Comparison of ENCODE assay signal across 9 mouse cellular contexts in genomic region chr1:179261496-179261966, GRCm38 (mm10).
DNase-seq lines count a peak whose midpoint lies in the region; ATAC-seq and TF ChIP-seq lines count a peak whose summit lies in the region.
"Had no signal": no experiment of that assay in that cellular context is flagged by ENCODE, and none has a peak within 500 bp of the region (broad histone marks: within the 10 kb centered on the region; RNA-seq: fewer than 3 reads in every experiment).

No protein-coding gene starts in this region.

- TF ChIP-seq POLR2A in brain, embryonic 14.5 days (IDR thresholded peaks at IDR 0.05; ENCODE audit: borderline replicate concordance, extremely low read depth, insufficient read depth, insufficient read length, poor library complexity, severe bottlenecking) = no peak

- H3K4me2 ChIP-seq in forebrain, embryonic 12.5 days = no peak overlapping the region

- peak; percentile 46; the same call in 1 of the 2 replicates for ATAC-seq in forebrain, embryonic 12.5 days (ENCODE audit: low FRiP score)
- ATAC-seq in monocyte, adult 5-6 weeks (replicated peaks; ENCODE audit: insufficient number of reproducible peaks, low FRiP score, low TSS enrichment, poor library complexity, severe bottlenecking) = no peak

- peak; percentile 6 for DNase-seq in kidney, adult 11 months
- no peak for DNase-seq in kidney, adult 18-20 months
- DNase-seq in brain, embryonic 14.5 days (ENCODE audit: low read depth) = peak; percentile 75
- peak; percentile 47 for DNase-seq in limb, embryonic 10.5 days (ENCODE audit: low spot score)
- DNase-seq in thymus, postnatal 25 days = no peak
- DNase-seq in lung, postnatal 25 days (ENCODE audit: low spot score) = no peak

- H3K4me3 ChIP-seq in forebrain, embryonic 12.5 days (replicated peaks) = no peak overlapping the region
- H3K4me3 ChIP-seq in limb, embryonic 10.5 days = no peak overlapping the region

- peaks cover 8% of the 10 kb centered on the region for H3K4me1 ChIP-seq in forebrain, embryonic 12.5 days
- peaks cover 20% of the 10 kb centered on the region for H3K4me1 ChIP-seq in limb, embryonic 10.5 days

- H3K9ac ChIP-seq in forebrain, embryonic 12.5 days = no peak overlapping the region

- no peak for TF ChIP-seq CTCF in brain, embryonic 14.5 days (IDR thresholded peaks at IDR 0.05; ENCODE audit: borderline replicate concordance, extremely low read depth, insufficient read depth, insufficient read length)

- 45% methylated on average over 11 of the region's 11 CpGs for WGBS in forebrain, embryonic 12.5 days
- 32% methylated on average over 11 of the region's 11 CpGs for WGBS in limb, embryonic 10.5 days

- no peaks in the 10 kb centered on the region for H3K36me3 ChIP-seq in forebrain, embryonic 12.5 days (replicated peaks)
- no peaks in the 10 kb centered on the region for H3K36me3 ChIP-seq in limb, embryonic 10.5 days

- no peaks in the 10 kb centered on the region for H3K27me3 ChIP-seq in forebrain, embryonic 12.5 days
- H3K27me3 ChIP-seq in limb, embryonic 10.5 days (ENCODE audit: low read depth, poor library complexity, severe bottlenecking) = no peaks in the 10 kb centered on the region
- H3K27me3 ChIP-seq: CH12.LX had no signal

- H3K9me3 ChIP-seq in forebrain, embryonic 12.5 days = 0 out of 2 replicates have a peak, but pooled peaks cover 4% of the 10 kb centered on the region
- no peaks in the 10 kb centered on the region for H3K9me3 ChIP-seq in limb, embryonic 10.5 days (replicated peaks)

- H3K27ac ChIP-seq in forebrain, embryonic 12.5 days = peak overlapping the region; percentile 59; the same call in 1 of the 2 replicates
- peak overlapping the region; percentile 72 for H3K27ac ChIP-seq in limb, embryonic 10.5 days

Comparison
In these comparisons a context has a peak if more than half of its experiments do, and no peak if none do; other contexts are left out.
1. DNase-seq: peak in kidney, adult 11 months (single experiment), brain, embryonic 14.5 days (single experiment) and limb, embryonic 10.5 days (single experiment); none in kidney, adult 18-20 months (single experiment), thymus, postnatal 25 days (single experiment) and lung, postnatal 25 days (single experiment).